Mouse (Mus musculus): ENCODE results near the gene Slc39a3. TPM values are rescaled to one million over a fixed set of nuclear protein-coding genes. Genes with fewer than 3 reads are reported as not detected.

Slc39a3 gene
- total and polyA plus RNA-seq, 2 experiments = 6.1 to 14.1 TPM

- no peak overlapping the region for H3K27ac ChIP-seq (replicated peaks; ENCODE audit: insufficient read depth, low read depth, low read length)
- H3K79me2 ChIP-seq (ENCODE audit: control insufficient read depth, insufficient read depth, low read length) = no peaks in the 10 kb centered on the region
- H3K9ac ChIP-seq (ENCODE audit: low read depth, low read length) = no peak overlapping the region
- no peaks in the 10 kb centered on the region for H3K36me3 ChIP-seq (ENCODE audit: control insufficient read depth, insufficient read depth, low read length)
- H3K27me3 ChIP-seq (ENCODE audit: control insufficient read depth, insufficient read depth, low read length) = no peaks in the 10 kb centered on the region
- WGBS = 46% methylated on average over 28 of the region's 28 CpGs
- H3K4me1 ChIP-seq (ENCODE audit: control insufficient read depth, insufficient read depth, low read length) = peaks cover 2% of the 10 kb centered on the region; the same call in 1 of the 2 replicates
- no peak for DNase-seq (ENCODE audit: extremely low read depth, low read depth, low spot score)
- TF ChIP-seq POLR2A (IDR thresholded peaks at IDR 0.05; ENCODE audit: extremely low read depth, insufficient read depth, low read length) (no peak), CTCF (IDR thresholded peaks at IDR 0.05; ENCODE audit: low read depth, low read length) (no peak)
- H3K4me3 ChIP-seq (ENCODE audit: insufficient read depth, low read depth, low read length) = no peak overlapping the region
These were observed 36.8 kb downstream of the Slc39a3 start for GRCm38 (mm10) chr10:81000197-81001062.

DNA sequence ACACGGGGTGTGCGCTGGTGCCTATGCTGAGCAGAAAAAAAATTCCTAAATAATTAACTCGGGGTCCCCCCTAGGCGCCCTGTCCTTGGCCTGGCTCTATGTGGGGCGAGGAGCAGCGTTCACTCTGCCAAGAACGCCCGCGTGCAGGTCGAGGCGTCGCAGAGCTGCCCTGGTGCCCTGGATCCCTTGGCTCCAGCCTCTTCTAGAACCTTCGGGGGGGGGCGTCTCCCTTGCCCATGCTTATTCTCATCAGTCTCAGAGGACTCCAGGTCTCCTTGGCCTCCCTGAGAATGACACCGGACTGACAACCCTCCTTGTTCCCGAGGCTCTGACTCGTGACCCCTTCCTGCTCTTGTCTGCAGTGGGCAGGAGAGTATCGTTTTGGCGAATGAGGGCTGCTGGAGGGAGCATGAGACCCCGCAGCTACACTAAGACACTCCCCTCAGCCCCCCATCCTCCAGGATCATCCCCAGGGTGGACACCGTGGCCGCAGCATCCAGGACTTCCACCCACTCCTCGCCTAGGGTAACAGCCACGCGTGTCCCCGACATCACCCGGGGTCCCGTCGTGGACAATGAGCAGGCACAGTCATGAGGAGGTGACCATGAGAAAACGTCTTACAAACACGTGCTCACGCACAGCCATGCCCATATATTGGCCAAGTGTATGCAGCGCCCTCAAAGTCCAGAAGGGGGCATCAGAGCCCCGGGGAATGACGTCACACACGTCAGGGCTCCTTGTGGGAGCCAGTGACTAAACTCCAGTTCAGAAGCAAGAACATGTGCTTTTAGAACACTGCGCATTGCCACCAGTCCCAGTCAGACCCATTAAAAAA is 37.6 kb downstream of the Slc39a3 start:
- Histone ChIP-seq H3K27me3 (ENCODE audit: control insufficient read depth, insufficient read depth, low read length) (no peaks in the 10 kb centered on the region), H3K79me2 (ENCODE audit: control insufficient read depth, insufficient read depth, low read length) (no peaks in the 10 kb centered on the region), H3K27ac (replicated peaks; ENCODE audit: insufficient read depth, low read depth, low read length) (no peak overlapping the region), H3K9ac (ENCODE audit: low read depth, low read length) (no peak overlapping the region; the same call in 1 of the 2 replicates), H3K36me3 (ENCODE audit: control insufficient read depth, insufficient read depth, low read length) (no peaks in the 10 kb centered on the region), H3K4me1 (ENCODE audit: control insufficient read depth, insufficient read depth, low read length) (peaks cover 2% of the 10 kb centered on the region; the same call in 1 of the 2 replicates), H3K4me3 (ENCODE audit: insufficient read depth, low read depth, low read length) (no peak overlapping the region)
- 23% methylated on average over 37 of the region's 37 CpGs for WGBS
- TF ChIP-seq CTCF (IDR thresholded peaks at IDR 0.05; ENCODE audit: low read depth, low read length) (peak; percentile 91), POLR2A (IDR thresholded peaks at IDR 0.05; ENCODE audit: extremely low read depth, insufficient read depth, low read length) (0 out of 2 replicates have a peak, but pooled peaks have one; percentile 10)
- peak; percentile 53 for DNase-seq (ENCODE audit: extremely low read depth, low read depth, low spot score)

DNA sequence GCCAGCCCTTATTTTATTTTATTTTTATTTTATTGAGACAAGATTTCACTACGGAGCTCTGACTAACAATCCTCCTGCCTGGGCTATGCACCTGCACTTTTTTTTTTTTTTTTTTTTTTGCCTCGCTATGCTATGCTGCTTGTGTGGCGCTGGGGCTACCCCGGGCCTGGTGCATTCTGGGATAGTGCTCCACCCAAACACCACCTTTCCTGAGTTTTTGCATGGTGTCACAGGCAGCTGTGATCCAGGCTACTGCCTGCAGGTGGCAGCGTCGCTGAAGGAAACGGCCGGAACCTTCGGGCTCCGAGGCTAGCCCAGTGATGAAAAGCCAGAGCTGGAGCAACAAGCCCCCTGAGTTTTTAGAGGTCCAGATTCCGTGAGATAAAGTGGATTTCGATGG is 38.4 kb downstream of the Slc39a3 start:
- Histone ChIP-seq H3K4me1 (ENCODE audit: control insufficient read depth, insufficient read depth, low read length) (peaks cover 2% of the 10 kb centered on the region; the same call in 1 of the 2 replicates), H3K27me3 (ENCODE audit: control insufficient read depth, insufficient read depth, low read length) (no peaks in the 10 kb centered on the region), H3K4me3 (ENCODE audit: insufficient read depth, low read depth, low read length) (no peak overlapping the region), H3K36me3 (ENCODE audit: control insufficient read depth, insufficient read depth, low read length) (no peaks in the 10 kb centered on the region), H3K27ac (replicated peaks; ENCODE audit: insufficient read depth, low read depth, low read length) (no peak overlapping the region), H3K79me2 (ENCODE audit: control insufficient read depth, insufficient read depth, low read length) (no peaks in the 10 kb centered on the region), H3K9ac (ENCODE audit: low read depth, low read length) (no peak overlapping the region)
- peak; percentile 79 for TF ChIP-seq CTCF (IDR thresholded peaks at IDR 0.05; ENCODE audit: low read depth, low read length)
- TF ChIP-seq POLR2A (IDR thresholded peaks at IDR 0.05; ENCODE audit: extremely low read depth, insufficient read depth, low read length) = no peak
- WGBS = 8% methylated on average over 12 of the region's 12 CpGs
- DNase-seq (ENCODE audit: extremely low read depth, low read depth, low spot score) = no peak

GRCm38 (mm10) chr10:80998021-80998420 is 39.2 kb downstream of the Slc39a3 start:
- no peaks in the 10 kb centered on the region for H3K79me2 ChIP-seq (ENCODE audit: control insufficient read depth, insufficient read depth, low read length)
- TF ChIP-seq CTCF (IDR thresholded peaks at IDR 0.05; ENCODE audit: low read depth, low read length) = no peak
- TF ChIP-seq POLR2A (IDR thresholded peaks at IDR 0.05; ENCODE audit: extremely low read depth, insufficient read depth, low read length) = no peak
- no peak for DNase-seq (ENCODE audit: extremely low read depth, low read depth, low spot score)
- H3K27me3 ChIP-seq (ENCODE audit: control insufficient read depth, insufficient read depth, low read length) = no peaks in the 10 kb centered on the region
- WGBS = 51% methylated on average over 14 of the region's 14 CpGs
- no peak overlapping the region for H3K9ac ChIP-seq (ENCODE audit: low read depth, low read length)
- H3K36me3 ChIP-seq (ENCODE audit: control insufficient read depth, insufficient read depth, low read length) = no peaks in the 10 kb centered on the region
- H3K4me3 ChIP-seq (ENCODE audit: insufficient read depth, low read depth, low read length) = no peak overlapping the region
- peaks cover 2% of the 10 kb centered on the region; the same call in 1 of the 2 replicates for H3K4me1 ChIP-seq (ENCODE audit: control insufficient read depth, insufficient read depth, low read length)
- no peak overlapping the region for H3K27ac ChIP-seq (replicated peaks; ENCODE audit: insufficient read depth, low read depth, low read length)

DNA sequence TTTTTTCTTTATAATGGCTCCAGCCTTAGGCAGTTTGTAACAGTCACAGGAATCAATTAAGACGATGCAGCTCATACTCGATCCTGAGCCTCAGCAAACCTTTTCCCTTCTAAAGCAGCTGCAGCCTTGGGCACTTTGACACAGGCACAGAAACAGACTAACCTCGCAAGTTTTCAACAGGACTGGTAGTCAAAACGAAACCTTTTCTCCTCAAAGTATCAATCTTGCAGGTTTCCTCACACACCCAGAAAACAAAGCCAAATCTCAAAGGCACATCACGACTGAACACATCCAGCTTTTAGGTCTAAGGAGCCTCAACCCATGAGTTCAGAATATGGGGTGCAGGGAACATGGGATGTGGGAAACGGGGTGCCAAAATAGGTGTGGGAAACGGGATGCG is 39.9 kb downstream of the Slc39a3 start:
- H3K27ac ChIP-seq (replicated peaks; ENCODE audit: insufficient read depth, low read depth, low read length) = no peak overlapping the region
- 89% methylated on average over 8 of the region's 8 CpGs for WGBS
- H3K4me3 ChIP-seq (ENCODE audit: insufficient read depth, low read depth, low read length) = no peak overlapping the region
- H3K9ac ChIP-seq (ENCODE audit: low read depth, low read length) = no peak overlapping the region
- peaks cover 2% of the 10 kb centered on the region; the same call in 1 of the 2 replicates for H3K4me1 ChIP-seq (ENCODE audit: control insufficient read depth, insufficient read depth, low read length)
- no peak for TF ChIP-seq CTCF (IDR thresholded peaks at IDR 0.05; ENCODE audit: low read depth, low read length)
- no peak for TF ChIP-seq POLR2A (IDR thresholded peaks at IDR 0.05; ENCODE audit: extremely low read depth, insufficient read depth, low read length)
- H3K36me3 ChIP-seq (ENCODE audit: control insufficient read depth, insufficient read depth, low read length) = no peaks in the 10 kb centered on the region
- H3K27me3 ChIP-seq (ENCODE audit: control insufficient read depth, insufficient read depth, low read length) = no peaks in the 10 kb centered on the region
- DNase-seq (ENCODE audit: extremely low read depth, low read depth, low spot score) = no peak
- no peaks in the 10 kb centered on the region for H3K79me2 ChIP-seq (ENCODE audit: control insufficient read depth, insufficient read depth, low read length)
